Mouse (Mus musculus): Measurements from ENCODE around the gene Urb2. TPM values are rescaled to one million over a fixed set of nuclear protein-coding genes. Genes with fewer than 3 reads are reported as not detected.
"Not testable (repeated sequence)": the region's sequence is repeated elsewhere in the genome, so short reads cannot be mapped to it uniquely, and the experiment has no call there.

The Urb2 gene
- polyA plus RNA-seq, 1 experiment = 1.2 TPM

GRCm38 (mm10) chr8:123993997-123994396 is 27.3 kb upstream of the Urb2 start:
- no peaks in the 10 kb centered on the region for H3K4me1 ChIP-seq (ENCODE audit: control insufficient read depth, insufficient read depth, insufficient read length, low read length)
- H3K4me3 ChIP-seq (ENCODE audit: insufficient read depth, low read depth, low read length) = no peak overlapping the region

GRCm38 (mm10) chr8:123999568-123999967 is 21.7 kb upstream of the Urb2 start:
- Histone ChIP-seq H3K27ac (replicated peaks; ENCODE audit: low read depth, low read length) (no peak overlapping the region), H3K4me3 (ENCODE audit: insufficient read depth, low read depth, low read length) (no peak overlapping the region), H3K4me1 (ENCODE audit: control insufficient read depth, insufficient read depth, insufficient read length, low read length) (peaks cover 4% of the 10 kb centered on the region)

More at GRCm38 (mm10) chr8:123993997-123994396, 27.3 kb upstream of the Urb2 start:
- H3K27ac ChIP-seq (replicated peaks; ENCODE audit: low read depth, low read length) = no peak overlapping the region

GRCm38 (mm10) chr8:124002546-124003108 is 18.7 kb upstream of the Urb2 start:
- H3K4me3 ChIP-seq (ENCODE audit: insufficient read depth, low read depth, low read length) = no peak overlapping the region
- no peak overlapping the region for H3K27ac ChIP-seq (replicated peaks; ENCODE audit: low read depth, low read length)
- H3K4me1 ChIP-seq (ENCODE audit: control insufficient read depth, insufficient read depth, insufficient read length, low read length) = peaks cover 4% of the 10 kb centered on the region

GRCm38 (mm10) chr8:124007829-124008228 is 13.5 kb upstream of the Urb2 start:
- Histone ChIP-seq H3K4me3 (ENCODE audit: insufficient read depth, low read depth, low read length) (no peak overlapping the region), H3K27ac (replicated peaks; ENCODE audit: low read depth, low read length) (no peak overlapping the region), H3K4me1 (ENCODE audit: control insufficient read depth, insufficient read depth, insufficient read length, low read length) (no peaks in the 10 kb centered on the region)

- Histone ChIP-seq H3K4me3 (ENCODE audit: insufficient read depth, low read depth, low read length) (no peak overlapping the region), H3K4me1 (ENCODE audit: control insufficient read depth, insufficient read depth, insufficient read length, low read length) (no peaks in the 10 kb centered on the region; the same call in 1 of the 2 replicates), H3K27ac (replicated peaks; ENCODE audit: low read depth, low read length) (no peak overlapping the region)
These were observed 9.7 kb upstream of the Urb2 start for GRCm38 (mm10) chr8:124011580-124011979.

GRCm38 (mm10) chr8:124011989-124012586 is 9.2 kb upstream of the Urb2 start:
- Histone ChIP-seq H3K4me1 (ENCODE audit: control insufficient read depth, insufficient read depth, insufficient read length, low read length) (no peaks in the 10 kb centered on the region; the same call in 1 of the 2 replicates), H3K4me3 (ENCODE audit: insufficient read depth, low read depth, low read length) (no peak overlapping the region), H3K27ac (replicated peaks; ENCODE audit: low read depth, low read length) (no peak overlapping the region)

GRCm38 (mm10) chr8:124014299-124014698 is 7.0 kb upstream of the Urb2 start:
- not testable (repeated sequence) for H3K4me1 ChIP-seq (ENCODE audit: control insufficient read depth, insufficient read depth, insufficient read length, low read length); H3K4me3 ChIP-seq (ENCODE audit: insufficient read depth, low read depth, low read length); H3K27ac ChIP-seq (replicated peaks; ENCODE audit: low read depth, low read length)

- Histone ChIP-seq H3K4me1 (ENCODE audit: control insufficient read depth, insufficient read depth, insufficient read length, low read length) (peaks cover 5% of the 10 kb centered on the region; the same call in 1 of the 2 replicates), H3K4me3 (ENCODE audit: insufficient read depth, low read depth, low read length) (no peak overlapping the region), H3K27ac (replicated peaks; ENCODE audit: low read depth, low read length) (no peak overlapping the region)
These were observed 6.6 kb upstream of the Urb2 start for GRCm38 (mm10) chr8:124014751-124015150.

- Histone ChIP-seq H3K27ac (replicated peaks; ENCODE audit: low read depth, low read length) (no peak overlapping the region), H3K4me3 (ENCODE audit: insufficient read depth, low read depth, low read length) (peak overlapping the region; percentile 14; the same call in 1 of the 2 replicates), H3K4me1 (ENCODE audit: control insufficient read depth, insufficient read depth, insufficient read length, low read length) (peaks cover 7% of the 10 kb centered on the region; the same call in 1 of the 2 replicates)
These were observed 1.5 kb upstream of the Urb2 start for GRCm38 (mm10) chr8:124019782-124020181.

- Histone ChIP-seq H3K4me1 (ENCODE audit: control insufficient read depth, insufficient read depth, insufficient read length, low read length) (peaks cover 7% of the 10 kb centered on the region; the same call in 1 of the 2 replicates), H3K27ac (replicated peaks; ENCODE audit: low read depth, low read length) (peak overlapping the region; percentile 91), H3K4me3 (ENCODE audit: insufficient read depth, low read depth, low read length) (peak overlapping the region; percentile 90)
These were observed 670 bp upstream of the Urb2 start for GRCm38 (mm10) chr8:124020439-124021236.

GRCm38 (mm10) chr8:124026265-124026664 is 5.0 kb downstream of the Urb2 start:
- not testable (repeated sequence) for H3K4me1 ChIP-seq (ENCODE audit: control insufficient read depth, insufficient read depth, insufficient read length, low read length); H3K4me3 ChIP-seq (ENCODE audit: insufficient read depth, low read depth, low read length); H3K27ac ChIP-seq (replicated peaks; ENCODE audit: low read depth, low read length)

- Histone ChIP-seq H3K4me3 (ENCODE audit: insufficient read depth, low read depth, low read length) (no peak overlapping the region), H3K27ac (replicated peaks; ENCODE audit: low read depth, low read length) (no peak overlapping the region), H3K4me1 (ENCODE audit: control insufficient read depth, insufficient read depth, insufficient read length, low read length) (no peaks in the 10 kb centered on the region; the same call in 1 of the 2 replicates)
These were observed 6.5 kb downstream of the Urb2 start for GRCm38 (mm10) chr8:124027831-124028230.

GRCm38 (mm10) chr8:124033400-124033799 is 12.1 kb downstream of the Urb2 start:
- Histone ChIP-seq H3K4me1 (ENCODE audit: control insufficient read depth, insufficient read depth, insufficient read length, low read length) (no peaks in the 10 kb centered on the region; the same call in 1 of the 2 replicates), H3K27ac (replicated peaks; ENCODE audit: low read depth, low read length) (no peak overlapping the region), H3K4me3 (ENCODE audit: insufficient read depth, low read depth, low read length) (no peak overlapping the region)

- no peak overlapping the region for H3K4me3 ChIP-seq (ENCODE audit: insufficient read depth, low read depth, low read length)
- no peaks in the 10 kb centered on the region for H3K4me1 ChIP-seq (ENCODE audit: control insufficient read depth, insufficient read depth, insufficient read length, low read length)
- no peak overlapping the region for H3K27ac ChIP-seq (replicated peaks; ENCODE audit: low read depth, low read length)
These were observed 16.8 kb downstream of the Urb2 start for GRCm38 (mm10) chr8:124038121-124038520.

GRCm38 (mm10) chr8:124039351-124039750 is 18.0 kb downstream of the Urb2 start:
- H3K27ac ChIP-seq (replicated peaks; ENCODE audit: low read depth, low read length) = no peak overlapping the region
- no peaks in the 10 kb centered on the region for H3K4me1 ChIP-seq (ENCODE audit: control insufficient read depth, insufficient read depth, insufficient read length, low read length)
- no peak overlapping the region for H3K4me3 ChIP-seq (ENCODE audit: insufficient read depth, low read depth, low read length)

Measured in brown adipose tissue, adult 24 weeks (tissue).